Mouse (Mus musculus) spleen, postnatal 0 days (tissue): ENCODE results near the gene Olfr138. TPM values are rescaled to one million over a fixed set of nuclear protein-coding genes. Genes with fewer than 3 reads are reported as not detected.

ENCODE experiments used
- polyA plus RNA-seq: library from polyadenylated mRNA; unstranded; fragments of >200 nt; fragmentation: Nextera tagmentation; extraction: Ambion mirVana; gene quantifications from 2 replicates; pipeline ENCODE4 v1.2.1, GENCODE M21; 2015

The Olfr138 gene
- not detected in 2 replicates for polyA plus RNA-seq

GRCm38 (mm10) chr17:38260735-38261134, at the start of gene Olfr138:
Gene Olfr138 (plus strand): TSS chr17:38261035.

GRCm38 (mm10) chr17:38307470-38307869, 46.6 kb downstream of the Olfr138 start, which contains the start of gene Olfr137:
Gene Olfr137 (minus strand): TSS chr17:38307570.

Other genes with a start within 250 kb of the Olfr138 start
- not detected in 2 replicates for gene Olfr129, start 201.0 kb upstream of the Olfr138 start, polyA plus RNA-seq
- not detected in 2 replicates for gene Olfr130, start 197.1 kb upstream of the Olfr138 start, polyA plus RNA-seq
- not detected in 2 replicates for gene Olfr131, start 172.3 kb upstream of the Olfr138 start, polyA plus RNA-seq
- not detected in 2 replicates for gene Olfr132, start 126.5 kb upstream of the Olfr138 start, polyA plus RNA-seq
- not detected in 2 replicates for gene Olfr133, start 115.8 kb upstream of the Olfr138 start, polyA plus RNA-seq
- gene Olfr134, start 89.6 kb upstream of the Olfr138 start, polyA plus RNA-seq: not detected in 2 replicates
- gene Olfr135, start 56.7 kb upstream of the Olfr138 start, polyA plus RNA-seq: not detected in 2 replicates
- gene Olfr137, start 46.5 kb downstream of the Olfr138 start, polyA plus RNA-seq: not detected in 2 replicates
- not detected in 2 replicates for gene Olfr136, start 68.8 kb downstream of the Olfr138 start, polyA plus RNA-seq
- not detected in 2 replicates for gene Esp36, start 159.2 kb downstream of the Olfr138 start, polyA plus RNA-seq